Mouse (Mus musculus) stomach, embryonic 16.5 days (tissue): Measurements from ENCODE around the gene Cnn1. TPM values are rescaled to one million over a fixed set of nuclear protein-coding genes. Genes with fewer than 3 reads are reported as not detected.

Source experiments
- ATAC-seq: fragments of 200-750 bp; cut with Nextera tagmentation; 2 replicates; pipeline ENCODE4 v1.8.0; 2017; ENCODE audit warnings: moderate number of reproducible peaks, moderate TSS enrichment; ENCODE audit not compliant: insufficient read depth, low FRiP score
- H3K27ac ChIP-seq: fragments of 300-500 bp; sonication (generic); 2 replicates; pipeline ENCODE4 v1.5.1; 2014; ENCODE audit warnings: low read length
- H3K27me3 ChIP-seq: fragments of 300-500 bp; sonication (generic); 2 replicates; pipeline ENCODE4 v1.6.1; 2014; ENCODE audit warnings: low read length, control low read depth, mixed read lengths; ENCODE audit not compliant: control insufficient read depth, insufficient read depth
- H3K36me3 ChIP-seq: fragments of 300-500 bp; sonication (generic); 2 replicates; pipeline ENCODE4 v1.6.1; 2014; ENCODE audit warnings: low read length; ENCODE audit not compliant: control insufficient read depth, insufficient read depth
- H3K4me1 ChIP-seq: fragments of 300-500 bp; sonication (generic); 2 replicates; pipeline ENCODE4 v1.6.1; 2014; ENCODE audit warnings: low read length, control low read depth, mixed read lengths; ENCODE audit not compliant: control insufficient read depth, insufficient read depth
- H3K4me2 ChIP-seq: fragments of 300-500 bp; sonication (generic); 2 replicates; pipeline ENCODE4 v1.6.1; 2014; ENCODE audit warnings: low read depth, low read length, mixed read lengths
- H3K4me3 ChIP-seq: fragments of 300-500 bp; sonication (generic); replicated peaks from 2 replicates; pipeline ENCODE4 v1.5.1; 2014; ENCODE audit warnings: mild to moderate bottlenecking, low read length
- H3K9ac ChIP-seq: fragments of 300-500 bp; sonication (generic); 2 replicates; pipeline ENCODE4 v1.6.1; 2014; ENCODE audit warnings: low read length
- H3K9me3 ChIP-seq: fragments of 300-500 bp; sonication (generic); replicated peaks from 2 replicates; pipeline ENCODE4 v1.6.1; 2016; ENCODE audit warnings: low read length, control low read depth; ENCODE audit not compliant: control insufficient read depth
- WGBS: fragments of 180-500 bp; shearing (Covaris S2); extraction: QIAGEN DNeasy Blood & Tissue Kit; methylation state at CpG from one replicate; pipeline ENCODE4 v1.1.7; 2014; 5-methylcytosine and 5-hydroxymethylcytosine counted together
- polyA plus RNA-seq: library from polyadenylated mRNA; unstranded; fragments of >200 nt; fragmentation: Nextera tagmentation; extraction: Ambion mirVana; gene quantifications from 2 replicates; pipeline ENCODE4 v1.2.1, GENCODE M21; 2015

The Cnn1 gene
- polyA plus RNA-seq, 1 experiment from 2014 or later = 505 TPM

GRCm38 (mm10) chr9:22131226-22131981 is 32.4 kb downstream of the Cnn1 start:
- Histone ChIP-seq H3K9me3 (no peaks in the 10 kb centered on the region), H3K4me1 (peaks cover 13% of the 10 kb centered on the region), H3K4me2 (peak overlapping the region; percentile 93), H3K9ac (peak overlapping the region; percentile 77), H3K27ac (peak overlapping the region; percentile 79), H3K4me3 (peak overlapping the region; percentile 53), H3K27me3 (no peaks in the 10 kb centered on the region; the same call in 1 of the 2 replicates), H3K36me3 (no peaks in the 10 kb centered on the region)
- peak; percentile 79 for ATAC-seq
- 1% methylated on average over 34 of the region's 35 CpGs for WGBS

DNA sequence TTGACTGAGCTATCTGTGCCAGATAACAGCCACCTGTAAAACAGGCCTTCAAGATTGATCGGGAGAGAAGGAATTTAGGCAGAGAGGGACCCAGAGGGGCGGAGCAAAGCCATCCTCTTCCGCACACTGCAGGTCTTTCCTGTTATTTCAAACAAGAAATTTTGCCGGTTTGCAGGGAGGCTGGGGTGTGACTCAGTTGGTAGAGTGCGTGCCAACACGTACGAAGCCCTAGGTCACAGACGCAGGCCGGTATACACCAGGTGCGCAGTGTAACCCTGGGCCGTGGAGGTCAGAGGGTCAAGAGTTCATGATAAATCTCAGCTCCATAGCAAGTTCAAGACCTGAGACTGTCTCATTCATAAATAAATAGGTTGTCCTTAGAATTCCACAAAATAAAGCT is 33.2 kb downstream of the Cnn1 start:
- peak; percentile 42; the same call in 1 of the 2 replicates for ATAC-seq
- Histone ChIP-seq H3K4me3 (peak overlapping the region; percentile 53), H3K9me3 (no peaks in the 10 kb centered on the region), H3K9ac (peak overlapping the region; percentile 77), H3K36me3 (no peaks in the 10 kb centered on the region), H3K27ac (peak overlapping the region; percentile 79; the same call in 1 of the 2 replicates), H3K4me2 (peak overlapping the region; percentile 93), H3K4me1 (peaks cover 19% of the 10 kb centered on the region), H3K27me3 (no peaks in the 10 kb centered on the region; the same call in 1 of the 2 replicates)
- WGBS = 34% methylated on average over 11 of the region's 11 CpGs

DNA sequence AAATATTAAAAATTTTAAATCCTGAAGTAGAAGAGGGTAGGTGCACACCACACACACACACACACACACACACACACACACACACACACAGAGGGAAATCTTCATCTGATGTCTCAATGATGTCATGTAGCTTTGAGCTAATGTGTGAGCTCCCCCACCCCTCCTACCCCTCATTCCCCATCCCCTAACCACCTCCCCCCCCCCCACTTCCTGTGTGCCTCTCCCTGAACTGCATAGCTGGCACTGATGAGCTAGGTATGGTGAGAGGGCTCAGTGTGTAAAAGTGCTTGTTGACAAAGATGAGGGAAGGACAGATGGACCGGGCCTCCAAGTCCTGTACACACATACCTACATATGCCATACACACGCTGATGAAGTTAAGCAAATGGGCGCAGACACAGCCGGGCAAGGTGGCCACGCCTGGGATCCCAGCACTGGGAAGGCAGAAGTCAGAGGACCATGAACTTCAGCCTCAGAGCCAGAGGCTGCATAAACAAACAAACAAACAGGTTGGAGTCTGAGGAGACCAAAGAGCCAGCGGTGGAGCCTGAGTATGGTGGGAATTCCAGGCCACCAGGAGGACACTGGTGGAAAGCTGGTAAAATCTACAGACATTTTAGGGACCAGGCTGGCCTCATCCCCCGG is 35.4 kb downstream of the Cnn1 start:
- Histone ChIP-seq H3K9me3 (no peaks in the 10 kb centered on the region), H3K36me3 (no peaks in the 10 kb centered on the region), H3K4me1 (peaks cover 23% of the 10 kb centered on the region), H3K4me3 (no peak overlapping the region), H3K9ac (no peak overlapping the region), H3K27me3 (no peaks in the 10 kb centered on the region; the same call in 1 of the 2 replicates), H3K27ac (no peak overlapping the region), H3K4me2 (no peak overlapping the region)
- ATAC-seq = no peak
- 74% methylated on average over 7 of the region's 7 CpGs for WGBS

DNA sequence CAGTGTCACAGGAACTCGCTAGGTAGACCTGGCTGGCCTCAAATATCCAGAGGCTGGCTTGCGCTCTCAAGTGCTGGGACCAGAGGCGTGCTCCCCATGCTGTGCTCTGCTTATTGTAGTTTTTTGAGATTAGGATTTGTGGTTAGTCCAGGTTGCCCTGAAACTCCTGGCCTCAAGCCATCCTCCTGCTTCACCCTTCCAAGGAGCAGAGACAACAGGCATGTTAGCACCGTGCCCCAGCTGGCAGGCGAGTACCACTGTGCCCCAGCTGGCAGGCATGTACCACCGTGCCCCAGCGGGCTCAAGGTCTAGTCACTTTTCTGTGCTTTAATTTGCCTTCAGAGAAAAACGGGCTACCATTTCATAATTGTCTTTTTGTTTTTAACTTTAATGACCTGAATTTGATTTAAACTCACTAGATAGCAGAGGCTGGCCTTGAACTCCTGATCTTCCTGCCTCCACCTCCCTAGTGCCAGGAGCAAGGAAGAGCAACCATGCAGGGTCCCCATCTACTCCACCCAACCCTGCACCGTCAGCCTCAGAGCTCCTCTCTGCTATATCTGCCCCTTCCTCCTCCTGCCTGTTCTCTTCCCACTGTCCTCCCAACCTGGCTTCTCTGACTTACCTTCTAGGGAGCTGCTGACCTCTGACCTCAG is 36.1 kb downstream of the Cnn1 start:
- ATAC-seq = no peak
- H3K27me3 ChIP-seq = no peaks in the 10 kb centered on the region; the same call in 1 of the 2 replicates
- no peak overlapping the region for H3K27ac ChIP-seq
- no peaks in the 10 kb centered on the region for H3K36me3 ChIP-seq
- H3K4me2 ChIP-seq = no peak overlapping the region
- H3K9ac ChIP-seq = no peak overlapping the region
- no peak overlapping the region for H3K4me3 ChIP-seq
- no peaks in the 10 kb centered on the region for H3K9me3 ChIP-seq
- peaks cover 23% of the 10 kb centered on the region for H3K4me1 ChIP-seq
- WGBS = 74% methylated on average over 9 of the region's 9 CpGs

DNA sequence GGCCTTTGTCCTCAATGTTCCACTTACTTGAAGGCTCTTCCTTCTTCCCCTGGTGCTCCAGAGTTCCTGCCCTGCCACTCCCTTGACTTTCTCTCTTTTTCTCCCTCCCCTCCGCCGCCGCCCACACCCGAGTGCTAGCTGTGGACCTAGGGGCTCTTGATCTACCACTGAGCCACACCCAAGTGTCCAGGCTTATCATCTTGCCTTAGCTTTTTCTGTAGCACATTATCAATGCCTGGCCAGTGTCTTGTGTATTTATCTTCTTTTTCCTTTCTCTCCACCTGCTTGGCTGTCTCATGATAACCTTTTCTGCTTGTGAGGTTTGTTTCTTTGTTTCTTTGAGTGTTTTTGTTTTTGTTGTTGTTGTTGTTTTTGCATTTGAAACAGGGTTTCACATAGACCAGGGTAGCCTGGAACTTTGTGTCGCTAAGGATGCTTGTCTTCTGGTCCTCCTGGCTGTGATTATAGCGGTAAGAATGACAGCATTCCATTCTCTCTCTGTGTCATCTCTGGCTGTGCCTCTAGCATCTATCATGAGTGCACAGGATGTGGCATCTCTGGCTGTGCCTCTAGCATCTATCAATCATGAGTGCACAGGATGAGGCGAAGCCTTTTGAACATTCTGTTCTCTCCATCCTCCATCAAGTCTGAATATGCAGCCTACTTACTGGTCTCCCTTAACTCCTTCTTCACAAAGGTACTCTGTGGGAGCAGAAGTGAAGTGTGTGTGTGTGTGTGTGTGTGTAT is 36.8 kb downstream of the Cnn1 start, which contains the start of gene Acp5:
Gene Acp5, minus strand, starts transcription at position 68 of the 747 bp plus-strand sequence.
- Histone ChIP-seq H3K27ac (no peak within 1 kb of the TSS), H3K4me3 (no peak within 1 kb of the TSS), H3K4me2 (no peak within 1 kb of the TSS), H3K4me1 (peaks cover 23% of the 10 kb centered on the region), H3K9ac (no peak within 1 kb of the TSS), H3K36me3 (no peaks in the 10 kb centered on the region), H3K9me3 (no peaks in the 10 kb centered on the region), H3K27me3 (no peaks in the 10 kb centered on the region; the same call in 1 of the 2 replicates)
- WGBS = 75% methylated on average over 7 of the region's 7 CpGs
- no peak for ATAC-seq

DNA sequence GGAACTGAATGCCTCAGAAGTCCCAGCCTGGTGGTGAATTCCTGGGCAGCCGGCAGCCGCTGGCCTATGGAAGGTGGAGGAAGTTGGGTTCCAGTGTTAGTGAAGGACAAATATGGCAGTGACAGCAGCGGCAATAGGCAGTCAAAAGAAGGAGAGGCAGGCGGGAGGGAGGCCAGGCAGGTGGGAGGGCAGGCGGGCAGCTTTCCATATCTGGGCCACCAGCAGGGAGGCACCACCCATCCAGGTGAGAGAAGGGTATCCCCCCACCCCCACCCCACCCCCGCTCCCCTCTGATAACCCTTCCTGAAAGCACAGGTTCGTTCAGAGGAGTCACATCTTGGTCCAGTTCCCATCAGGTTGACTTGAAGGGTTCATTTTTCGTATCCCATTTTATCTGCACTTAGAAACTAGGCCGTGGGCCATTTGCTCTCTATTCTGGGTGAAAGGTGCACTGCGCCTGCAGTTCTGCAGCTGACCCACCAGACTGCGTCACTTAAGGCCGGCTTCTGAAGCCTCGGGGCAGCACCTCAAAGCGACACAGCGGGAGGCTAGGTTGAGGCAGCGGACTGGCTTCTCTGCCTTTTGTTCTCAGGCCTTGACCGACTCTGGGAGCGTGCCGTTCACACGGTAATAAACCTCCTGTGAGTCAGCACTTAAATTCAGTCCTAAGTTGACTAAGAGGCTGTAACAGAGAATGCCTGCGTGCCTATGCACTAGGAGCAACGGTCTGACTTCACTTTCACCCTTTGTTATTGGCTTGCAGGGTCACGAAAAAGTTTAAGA is 37.9 kb downstream of the Cnn1 start:
- Histone ChIP-seq H3K9me3 (no peaks in the 10 kb centered on the region), H3K36me3 (no peaks in the 10 kb centered on the region), H3K4me1 (peaks cover 16% of the 10 kb centered on the region), H3K4me3 (no peak overlapping the region), H3K9ac (peak overlapping the region; percentile 52; the same call in 1 of the 2 replicates), H3K27ac (no peak overlapping the region), H3K27me3 (no peaks in the 10 kb centered on the region; the same call in 1 of the 2 replicates), H3K4me2 (no peak overlapping the region)
- 23% methylated on average over 23 of the region's 23 CpGs for WGBS
- ATAC-seq = no peak

GRCm38 (mm10) chr9:22138480-22138879 is 39.5 kb downstream of the Cnn1 start:
- ATAC-seq = no peak

DNA sequence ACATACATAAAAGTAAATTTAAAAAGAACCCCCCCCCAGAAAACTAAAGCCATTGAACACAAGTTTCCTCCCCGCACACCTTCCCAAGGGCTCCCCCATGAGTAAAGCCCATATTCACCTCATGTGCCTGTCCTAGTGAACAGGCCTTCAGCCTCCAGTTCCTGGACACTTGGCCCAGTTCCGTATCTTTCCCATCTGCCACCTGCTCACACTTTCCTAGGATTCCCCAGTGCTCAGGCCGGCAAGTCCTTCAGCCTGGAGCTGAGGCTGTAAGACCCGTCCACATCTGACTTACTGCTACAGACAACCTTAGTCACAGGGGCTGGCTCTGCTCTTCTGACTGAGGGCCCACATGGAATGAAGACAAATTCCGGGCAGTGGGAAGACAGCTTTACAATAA is 40.7 kb downstream of the Cnn1 start:
- no peaks in the 10 kb centered on the region for H3K9me3 ChIP-seq
- H3K27ac ChIP-seq = no peak overlapping the region
- no peak overlapping the region for H3K4me2 ChIP-seq
- no peak overlapping the region for H3K9ac ChIP-seq
- 85% methylated on average over 5 of the region's 5 CpGs for WGBS
- H3K4me3 ChIP-seq = no peak overlapping the region
- H3K4me1 ChIP-seq = peaks cover 14% of the 10 kb centered on the region; the same call in 1 of the 2 replicates
- no peaks in the 10 kb centered on the region for H3K27me3 ChIP-seq
- no peaks in the 10 kb centered on the region for H3K36me3 ChIP-seq
- ATAC-seq = no peak

More at GRCm38 (mm10) chr9:22138480-22138879, 39.5 kb downstream of the Cnn1 start:
- Histone ChIP-seq H3K27ac (no peak overlapping the region), H3K9ac (no peak overlapping the region), H3K27me3 (no peaks in the 10 kb centered on the region), H3K4me2 (no peak overlapping the region), H3K36me3 (no peaks in the 10 kb centered on the region), H3K4me1 (peaks cover 14% of the 10 kb centered on the region; the same call in 1 of the 2 replicates), H3K9me3 (no peaks in the 10 kb centered on the region), H3K4me3 (no peak overlapping the region)
- 32% methylated on average over 2 of the region's 2 CpGs for WGBS
